Mouse (Mus musculus) embryonic facial prominence, embryonic 13.5 days (tissue): ENCODE measurements around the gene Cldn34b2. TPM values are rescaled to one million over a fixed set of nuclear protein-coding genes. Genes with fewer than 3 reads are reported as not detected.
"Not testable (repeated sequence)": the region's sequence is repeated elsewhere in the genome, so short reads cannot be mapped to it uniquely, and the experiment has no call there.

Experiments used
- ATAC-seq: fragments of 200-750 bp; cut with Nextera tagmentation; 2 replicates; pipeline ENCODE4 v1.8.0; 2017; ENCODE audit warnings: low read depth; ENCODE audit not compliant: insufficient number of reproducible peaks, insufficient read depth, low FRiP score, low TSS enrichment
- H3K27ac ChIP-seq: fragments of 300-500 bp; sonication (generic); 2 replicates; pipeline ENCODE4 v1.5.1; 2015; ENCODE audit warnings: moderate library complexity, mild to moderate bottlenecking, inconsistent platforms
- H3K27me3 ChIP-seq: fragments of 300-500 bp; sonication (generic); 2 replicates; pipeline ENCODE4 v1.6.1; 2015; ENCODE audit warnings: mild to moderate bottlenecking, inconsistent platforms
- H3K36me3 ChIP-seq: fragments of 300-500 bp; sonication (generic); 2 replicates; pipeline ENCODE4 v1.6.1; 2015; ENCODE audit warnings: mild to moderate bottlenecking, inconsistent platforms
- H3K4me1 ChIP-seq: fragments of 300-500 bp; sonication (generic); 2 replicates; pipeline ENCODE4 v1.6.1; 2015; ENCODE audit warnings: inconsistent platforms
- H3K4me2 ChIP-seq: fragments of 300-500 bp; sonication (generic); 2 replicates; pipeline ENCODE4 v1.6.1; 2015; ENCODE audit warnings: moderate library complexity, mild to moderate bottlenecking, inconsistent platforms
- H3K4me3 ChIP-seq: fragments of 300-500 bp; sonication (generic); 2 replicates; pipeline ENCODE4 v1.5.1; 2015; ENCODE audit warnings: mild to moderate bottlenecking, inconsistent platforms
- H3K9ac ChIP-seq: fragments of 300-500 bp; sonication (generic); 2 replicates; pipeline ENCODE4 v1.6.1; 2015; ENCODE audit warnings: mild to moderate bottlenecking, inconsistent platforms
- H3K9me3 ChIP-seq: fragments of 300-500 bp; sonication (generic); 2 replicates; pipeline ENCODE4 v1.6.1; 2016; ENCODE audit warnings: inconsistent platforms
- WGBS: fragments of 180-500 bp; shearing (Covaris S2); methylation state at CpG from one replicate; pipeline ENCODE4 v1.1.7; 2015; ENCODE audit warnings: mixed read lengths; 5-methylcytosine and 5-hydroxymethylcytosine counted together
- polyA plus RNA-seq: library from polyadenylated mRNA; unstranded; fragments of >200 nt; fragmentation: Nextera tagmentation; extraction: Ambion mirVana; gene quantifications from 2 replicates; pipeline ENCODE4 v1.2.1, GENCODE M21; 2015

Gene Cldn34b2
- polyA plus RNA-seq: not detected in 2 replicates

- H3K27ac ChIP-seq, H3K9ac ChIP-seq, H3K4me2 ChIP-seq, H3K27me3 ChIP-seq, ATAC-seq, H3K9me3 ChIP-seq, H3K4me1 ChIP-seq, H3K4me3 ChIP-seq, H3K36me3 ChIP-seq: not testable (repeated sequence)
- 89% methylated on average over 3 of the region's 3 CpGs for WGBS
Observed at GRCm38 (mm10) chrX:155128312-155128711, at the start of gene Cldn34b2. Gene Cldn34b2, minus strand, starts transcription at chrX:155128412.

- H3K36me3 ChIP-seq: no peaks in the 10 kb centered on the region
- ATAC-seq: no peak
- no peaks in the 10 kb centered on the region for H3K27me3 ChIP-seq
- WGBS: 64% methylated on average over 2 of the region's 2 CpGs
- H3K4me2 ChIP-seq: no peak overlapping the region
- no peaks in the 10 kb centered on the region for H3K9me3 ChIP-seq
- H3K9ac ChIP-seq: no peak overlapping the region
- no peaks in the 10 kb centered on the region for H3K4me1 ChIP-seq
- H3K27ac ChIP-seq: no peak overlapping the region
- H3K4me3 ChIP-seq: no peak overlapping the region
Observed at GRCm38 (mm10) chrX:155177640-155178039, 49.4 kb upstream of the Cldn34b2 start.

- Histone ChIP-seq H3K4me1 (no peaks in the 10 kb centered on the region), H3K27ac (no peak overlapping the region), H3K4me3 (no peak overlapping the region), H3K4me2 (no peak overlapping the region), H3K27me3 (no peaks in the 10 kb centered on the region), H3K9ac (no peak overlapping the region), H3K36me3 (no peaks in the 10 kb centered on the region), H3K9me3 (no peaks in the 10 kb centered on the region)
- 91% methylated on average over 2 of the region's 2 CpGs for WGBS
- ATAC-seq: no peak
Observed at GRCm38 (mm10) chrX:155177230-155177629, 49.0 kb upstream of the Cldn34b2 start.

GRCm38 (mm10) chrX:155175568-155175967 is 47.4 kb upstream of the Cldn34b2 start:
- Histone ChIP-seq H3K4me1 (no peaks in the 10 kb centered on the region), H3K36me3 (no peaks in the 10 kb centered on the region), H3K4me3 (no peak overlapping the region), H3K9ac (no peak overlapping the region), H3K4me2 (no peak overlapping the region), H3K27me3 (no peaks in the 10 kb centered on the region), H3K27ac (no peak overlapping the region), H3K9me3 (no peaks in the 10 kb centered on the region)
- ATAC-seq: no peak
- 67% methylated on average over 4 of the region's 4 CpGs for WGBS

GRCm38 (mm10) chrX:155172310-155172709 is 44.1 kb upstream of the Cldn34b2 start:
- no peak overlapping the region for H3K27ac ChIP-seq
- no peaks in the 10 kb centered on the region for H3K36me3 ChIP-seq
- no peaks in the 10 kb centered on the region for H3K27me3 ChIP-seq
- no peak overlapping the region for H3K4me3 ChIP-seq
- H3K4me1 ChIP-seq: no peaks in the 10 kb centered on the region
- no peak overlapping the region for H3K9ac ChIP-seq
- no peaks in the 10 kb centered on the region for H3K9me3 ChIP-seq
- ATAC-seq: no peak
- H3K4me2 ChIP-seq: no peak overlapping the region

GRCm38 (mm10) chrX:155171754-155172153 is 43.5 kb upstream of the Cldn34b2 start:
- WGBS: 53% methylated on average over 1 of the region's 1 CpGs
- Histone ChIP-seq H3K4me3 (no peak overlapping the region), H3K4me1 (no peaks in the 10 kb centered on the region), H3K27ac (no peak overlapping the region), H3K36me3 (no peaks in the 10 kb centered on the region), H3K27me3 (no peaks in the 10 kb centered on the region), H3K4me2 (no peak overlapping the region), H3K9ac (no peak overlapping the region), H3K9me3 (no peaks in the 10 kb centered on the region)
- ATAC-seq: no peak

- H3K27ac ChIP-seq: no peak overlapping the region
- 93% methylated on average over 8 of the region's 8 CpGs for WGBS
- H3K4me3 ChIP-seq: no peak overlapping the region
- H3K27me3 ChIP-seq: no peaks in the 10 kb centered on the region
- H3K4me2 ChIP-seq: no peak overlapping the region
- H3K9me3 ChIP-seq: no peaks in the 10 kb centered on the region
- H3K4me1 ChIP-seq: no peaks in the 10 kb centered on the region
- ATAC-seq: no peak
- H3K36me3 ChIP-seq: no peaks in the 10 kb centered on the region
- no peak overlapping the region for H3K9ac ChIP-seq
Observed at GRCm38 (mm10) chrX:155169886-155170285, 41.7 kb upstream of the Cldn34b2 start.

GRCm38 (mm10) chrX:155167667-155168066 is 39.5 kb upstream of the Cldn34b2 start:
- no peaks in the 10 kb centered on the region for H3K27me3 ChIP-seq
- no peak for ATAC-seq
- no peaks in the 10 kb centered on the region for H3K9me3 ChIP-seq
- no peak overlapping the region for H3K9ac ChIP-seq
- H3K4me1 ChIP-seq: no peaks in the 10 kb centered on the region
- no peaks in the 10 kb centered on the region for H3K36me3 ChIP-seq
- H3K4me3 ChIP-seq: no peak overlapping the region
- H3K4me2 ChIP-seq: no peak overlapping the region
- 88% methylated on average over 3 of the region's 3 CpGs for WGBS
- H3K27ac ChIP-seq: no peak overlapping the region

- Histone ChIP-seq H3K9me3 (no peaks in the 10 kb centered on the region), H3K4me2 (no peak overlapping the region), H3K9ac (no peak overlapping the region), H3K27ac (no peak overlapping the region), H3K4me3 (no peak overlapping the region), H3K4me1 (no peaks in the 10 kb centered on the region), H3K27me3 (no peaks in the 10 kb centered on the region), H3K36me3 (no peaks in the 10 kb centered on the region)
- no peak for ATAC-seq
- WGBS: 78% methylated on average over 2 of the region's 2 CpGs
Observed at GRCm38 (mm10) chrX:155166313-155166712, 38.1 kb upstream of the Cldn34b2 start.

GRCm38 (mm10) chrX:155163553-155163952 is 35.3 kb upstream of the Cldn34b2 start:
- no peaks in the 10 kb centered on the region for H3K4me1 ChIP-seq

GRCm38 (mm10) chrX:155151868-155152267 is 23.7 kb upstream of the Cldn34b2 start:
- Histone ChIP-seq H3K27ac (no peak overlapping the region), H3K4me2 (no peak overlapping the region), H3K27me3 (no peaks in the 10 kb centered on the region), H3K9ac (no peak overlapping the region), H3K9me3 (no peaks in the 10 kb centered on the region), H3K4me3 (no peak overlapping the region), H3K4me1 (no peaks in the 10 kb centered on the region), H3K36me3 (no peaks in the 10 kb centered on the region)
- ATAC-seq: no peak
- WGBS: 85% methylated on average over 1 of the region's 1 CpGs

More at GRCm38 (mm10) chrX:155163553-155163952, 35.3 kb upstream of the Cldn34b2 start:
- Histone ChIP-seq H3K36me3 (no peaks in the 10 kb centered on the region), H3K27me3 (no peaks in the 10 kb centered on the region), H3K9ac (no peak overlapping the region), H3K4me2 (no peak overlapping the region), H3K9me3 (no peaks in the 10 kb centered on the region), H3K27ac (no peak overlapping the region), H3K4me3 (no peak overlapping the region)
- 68% methylated on average over 1 of the region's 1 CpGs for WGBS
- ATAC-seq: no peak

GRCm38 (mm10) chrX:155144718-155145117 is 16.5 kb upstream of the Cldn34b2 start:
- WGBS: 14% methylated on average over 3 of the region's 3 CpGs
- no peak overlapping the region for H3K4me3 ChIP-seq
- no peaks in the 10 kb centered on the region for H3K36me3 ChIP-seq
- H3K27ac ChIP-seq: no peak overlapping the region
- H3K9me3 ChIP-seq: no peaks in the 10 kb centered on the region
- H3K4me2 ChIP-seq: no peak overlapping the region
- H3K9ac ChIP-seq: no peak overlapping the region
- no peak for ATAC-seq
- H3K4me1 ChIP-seq: no peaks in the 10 kb centered on the region
- no peaks in the 10 kb centered on the region for H3K27me3 ChIP-seq

- Histone ChIP-seq H3K4me1 (no peaks in the 10 kb centered on the region), H3K27me3 (no peaks in the 10 kb centered on the region), H3K4me2 (no peak overlapping the region), H3K27ac (no peak overlapping the region), H3K9ac (no peak overlapping the region), H3K9me3 (no peaks in the 10 kb centered on the region), H3K4me3 (no peak overlapping the region), H3K36me3 (no peaks in the 10 kb centered on the region)
- no peak for ATAC-seq
Observed at GRCm38 (mm10) chrX:155098024-155098423, 30.2 kb downstream of the Cldn34b2 start.
